Mouse (Mus musculus) embryonic stem cell, embryonic (primary cell): ENCODE results near the gene Ywhag.

Source experiments
- CTCF ChIA-PET, 4 experiments: fragments of 300-600 bp in 2 of 4; fragments of 350-600 bp in 2 of 4; sonication (Branson Sonifier 250); formaldehyde crosslinking; loops; one replicate each; lab custom pipeline; 2022; ENCODE audit warnings: inconsistent platforms in 2 of 4; lab: Charles Lee
- POLR2A ChIA-PET, 4 experiments: fragments of 300-600 bp in 2 of 4; fragments of 350-600 bp in 2 of 4; sonication (Branson Sonifier 250); formaldehyde crosslinking; loops; one replicate each; lab custom pipeline; 2022; ENCODE audit warnings: antibody characterized with exemption in 4 of 4, inconsistent platforms in 1 of 4; lab: Charles Lee

Ywhag gene

GRCm38 (mm10) chr5:135960909-135961635, 26.7 kb upstream of the Ywhag start:
- ChIA-PET CTCF (no interaction called here), POLR2A (interaction anchor here in 3 of 4 experiments (0.6 to 12.6 kb wide), 12 partner anchors 9 to 72 kb away, joined by 3 to 295 read pairs (median 46); partner anchors contain the start of gene Ywhag (in 2 of the 3))

GRCm38 (mm10) chr5:135959911-135960310, 25.5 kb upstream of the Ywhag start:
- ChIA-PET POLR2A (interaction anchor here in 3 of 4 experiments (0.6 to 12.6 kb wide), 11 partner anchors 14 to 68 kb away, joined by 3 to 295 read pairs (median 72); partner anchors contain the start of gene Ywhag (in 3 of the 3)), CTCF (interaction anchor here in 1 of 4 experiments (1.3 kb wide), 1 partner anchor 59 kb away, joined by 3 read pairs; no protein-coding TSS in a partner anchor)

GRCm38 (mm10) chr5:135958367-135958766, 24.0 kb upstream of the Ywhag start:
- POLR2A ChIA-PET: interaction anchor here (0.6 to 12.6 kb wide), 47 partner anchors 8 to 993 kb away, joined by 3 to 295 read pairs (median 10); partner anchors contain the start of genes Ywhag (in 3 of the 4), Hspb1 (in 2 of the 4), Mdh2 (in 2 of the 4) and Styxl1 (in 2 of the 4)

DNA sequence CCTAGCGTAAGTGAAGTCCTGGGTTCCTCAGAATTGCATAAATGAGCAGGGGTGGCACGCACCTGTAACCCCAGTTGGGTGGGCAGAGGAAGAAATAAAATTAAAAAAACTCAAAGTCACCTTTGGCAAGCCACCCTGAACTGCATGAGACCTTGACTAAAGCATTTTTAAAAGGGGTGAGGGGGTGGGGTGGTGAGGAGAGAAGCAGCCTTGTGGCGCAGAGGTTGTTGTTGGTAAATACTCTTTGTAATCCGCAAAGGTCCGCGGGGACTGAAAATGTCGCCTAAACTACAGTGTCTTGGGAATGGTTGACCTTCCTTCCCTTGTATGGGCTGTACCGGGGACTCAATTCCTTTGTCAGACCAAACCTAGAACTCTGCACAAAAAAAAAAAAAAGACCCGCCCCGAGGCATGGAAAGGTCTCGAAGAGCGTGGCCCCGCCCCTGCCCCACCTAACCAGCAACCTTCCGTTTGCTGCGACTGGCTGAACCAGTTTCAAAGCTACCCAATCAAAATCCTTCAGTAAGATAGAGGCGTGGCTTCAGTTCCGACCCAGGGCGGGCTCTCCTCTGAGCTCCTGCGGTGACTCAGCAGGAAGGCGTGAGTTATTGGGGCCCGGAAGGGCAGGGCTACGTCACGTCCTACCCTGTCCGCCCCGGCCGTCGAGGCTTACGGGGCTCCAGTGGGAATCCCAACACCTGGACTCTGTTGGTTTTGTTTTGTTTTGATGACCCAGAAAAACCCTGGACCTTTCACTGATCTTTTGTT, 23.0 kb upstream of the Ywhag start:
- CTCF ChIA-PET: interaction anchor here (0.5 to 3.0 kb wide), 29 partner anchors 10 to 1784 kb away, joined by 3 to 13 read pairs (median 4); partner anchors contain the start of gene Ywhag (in 1 of the 4)
- POLR2A ChIA-PET: interaction anchor here (0.5 to 12.6 kb wide), 124 partner anchors 7 to 1819 kb away, joined by 3 to 295 read pairs (median 5); partner anchors contain the start of genes Ywhag (in 4 of the 4), Dtx2 (in 3 of the 4), Mdh2 (in 3 of the 4) and Styxl1 (in 3 of the 4)

More at GRCm38 (mm10) chr5:135958367-135958766, 24.0 kb upstream of the Ywhag start:
- CTCF ChIA-PET: interaction anchor here in 2 of 4 experiments (0.6 to 3.0 kb wide), 4 partner anchors 17 to 103 kb away, joined by 3 to 13 read pairs (median 7); partner anchors contain the start of gene Ywhag (in 1 of the 2)

GRCm38 (mm10) chr5:135956300-135957206, 22.1 kb upstream of the Ywhag start:
- ChIA-PET CTCF (interaction anchor here (0.6 to 3.0 kb wide), 12 partner anchors 9 to 295 kb away, joined by 3 to 13 read pairs (median 4); partner anchors contain the start of gene Ywhag (in 2 of the 4)), POLR2A (interaction anchor here (0.6 to 12.6 kb wide), 59 partner anchors 7 to 1538 kb away, joined by 3 to 295 read pairs (median 9); partner anchors contain the start of genes Ywhag (in 4 of the 4), Dtx2 (in 2 of the 4), Hspb1 (in 2 of the 4) and Mdh2 (in 2 of the 4))

DNA sequence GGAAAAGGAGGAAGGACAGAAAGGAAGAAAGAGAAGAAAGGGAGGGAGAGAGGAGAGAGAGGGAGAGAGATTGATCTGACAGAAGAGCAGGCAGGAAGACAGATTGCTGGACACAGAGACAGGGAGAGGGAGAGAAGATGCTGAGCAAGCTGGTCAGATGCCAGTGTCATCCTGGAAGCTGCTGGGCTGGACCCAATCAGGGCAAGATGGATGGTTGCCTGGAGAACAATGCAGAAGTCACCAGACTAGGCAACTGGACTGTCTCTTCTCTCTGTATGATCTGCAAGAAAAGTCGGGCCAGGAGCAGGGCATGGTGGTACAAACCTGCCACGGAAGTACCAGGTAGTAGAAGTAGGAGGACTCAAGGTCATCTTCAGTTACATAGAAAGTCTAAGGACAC, 18.4 kb upstream of the Ywhag start:
- ChIA-PET CTCF (interaction anchor here in 2 of 4 experiments (0.7 to 1.1 kb wide), 3 partner anchors 51 to 587 kb away, joined by 3 to 4 read pairs (median 3); no protein-coding TSS in a partner anchor), POLR2A (interaction anchor here (0.6 to 16.9 kb wide), 18 partner anchors 6 to 642 kb away, joined by 3 to 295 read pairs (median 6); partner anchors contain the start of genes Ywhag (in 3 of the 4) and Zp3 (in 1 of the 4))

GRCm38 (mm10) chr5:135951660-135952059, 17.2 kb upstream of the Ywhag start:
- POLR2A ChIA-PET: interaction anchor here (0.6 to 16.9 kb wide), 34 partner anchors 8 to 1406 kb away, joined by 3 to 295 read pairs (median 4); partner anchors contain the start of genes Ywhag (in 4 of the 4), Abhd11 (in 1 of the 4) and Zp3 (in 1 of the 4)

GRCm38 (mm10) chr5:135950710-135951412, 16.4 kb upstream of the Ywhag start:
- ChIA-PET CTCF (interaction anchor here in 3 of 4 experiments (0.7 to 1.2 kb wide), 3 partner anchors 12 to 50 kb away, joined by 3 to 8 read pairs (median 3); no protein-coding TSS in a partner anchor), POLR2A (interaction anchor here (0.6 to 16.9 kb wide), 26 partner anchors 8 to 1407 kb away, joined by 3 to 295 read pairs (median 6); partner anchors contain the start of gene Ywhag (in 4 of the 4))

More at GRCm38 (mm10) chr5:135951660-135952059, 17.2 kb upstream of the Ywhag start:
- CTCF ChIA-PET: interaction anchor here (0.6 to 1.2 kb wide), 7 partner anchors 11 to 469 kb away, joined by 3 to 11 read pairs (median 3); partner anchors contain the start of gene Zp3 (in 1 of the 4)

DNA sequence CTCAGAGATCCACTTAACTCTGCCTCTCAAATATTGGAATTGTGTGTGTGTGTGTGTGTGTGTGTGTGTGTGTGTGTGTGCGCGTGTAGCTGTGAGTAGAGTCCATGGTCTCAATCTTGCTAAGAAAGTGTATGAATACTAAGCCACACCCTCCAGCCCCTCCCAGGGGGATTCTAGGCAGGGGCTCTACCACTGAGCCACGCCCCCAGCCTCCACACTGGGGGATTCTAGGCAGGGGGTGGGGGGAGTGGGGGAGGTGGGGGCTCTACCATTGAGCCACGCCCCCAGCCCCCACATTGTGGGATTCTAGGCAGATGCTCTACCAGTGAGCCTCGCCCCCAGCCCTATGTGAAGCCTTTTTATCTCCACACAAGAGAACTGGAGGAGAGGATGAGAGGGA, 12.2 kb upstream of the Ywhag start:
- ChIA-PET POLR2A (interaction anchor here (0.5 to 16.9 kb wide), 27 partner anchors 10 to 1399 kb away, joined by 3 to 295 read pairs (median 6); partner anchors contain the start of gene Ywhag (in 3 of the 4)), CTCF (interaction anchor here in 2 of 4 experiments (0.5 to 1.5 kb wide), 5 partner anchors 9 to 554 kb away, joined by 4 to 6 read pairs (median 4); no protein-coding TSS in a partner anchor)

DNA sequence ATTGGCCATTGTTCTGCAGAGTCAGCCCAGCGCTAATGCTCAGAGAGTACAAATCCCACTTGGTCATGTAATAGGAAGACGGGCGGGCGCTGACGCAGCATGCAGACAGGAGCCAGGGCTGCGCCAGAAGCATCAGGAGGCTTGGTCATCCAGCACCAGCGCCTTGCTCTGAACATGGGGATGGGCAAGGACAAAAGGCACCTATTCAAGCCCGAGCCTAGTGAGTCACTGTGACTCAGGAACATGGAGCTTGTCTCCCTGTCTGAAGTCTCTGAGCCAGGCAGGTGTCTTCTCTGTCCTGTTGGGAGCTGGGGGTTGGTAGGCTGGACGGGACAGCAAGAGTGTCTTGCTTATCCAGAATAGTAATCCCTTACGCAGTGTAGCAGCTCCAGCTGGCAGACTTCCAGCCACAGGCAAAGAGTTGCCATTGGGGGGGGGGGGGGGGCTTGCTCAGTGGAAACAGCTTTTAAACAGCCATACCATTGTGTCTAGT, 11.5 kb upstream of the Ywhag start:
- ChIA-PET CTCF (interaction anchor here in 2 of 4 experiments (0.5 to 1.5 kb wide), 4 partner anchors 12 to 555 kb away, joined by 4 to 6 read pairs (median 4); no protein-coding TSS in a partner anchor), POLR2A (interaction anchor here (0.5 to 16.9 kb wide), 33 partner anchors 10 to 1399 kb away, joined by 3 to 295 read pairs (median 6); partner anchors contain the start of gene Ywhag (in 4 of the 4))

DNA sequence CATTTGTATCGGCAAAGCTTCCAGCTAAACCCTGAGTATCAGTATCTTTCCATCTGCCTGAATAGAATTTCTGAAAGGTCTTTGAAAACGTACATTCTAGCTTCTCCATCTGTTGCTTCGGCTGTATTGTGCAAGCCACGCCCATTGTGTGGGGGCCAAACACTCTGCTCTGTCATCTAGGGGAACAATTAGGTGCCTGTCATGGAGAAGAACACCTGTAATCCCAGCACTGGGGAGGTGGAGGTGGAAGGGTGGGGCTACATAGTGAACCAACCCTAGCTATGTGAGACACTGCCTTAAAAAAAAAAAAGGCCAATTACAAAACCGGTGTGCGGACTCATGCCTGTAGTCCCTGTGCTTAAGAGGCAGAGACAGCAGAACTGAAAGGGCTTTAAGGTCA, 8.3 kb upstream of the Ywhag start:
- POLR2A ChIA-PET: interaction anchor here in 3 of 4 experiments (0.6 to 16.9 kb wide), 17 partner anchors 8 to 74 kb away, joined by 3 to 295 read pairs (median 8); partner anchors contain the start of genes Ywhag (in 3 of the 3) and Hspb1 (in 1 of the 3)
- CTCF ChIA-PET: interaction anchor here in 3 of 4 experiments (0.6 to 1.2 kb wide), 7 partner anchors 15 to 787 kb away, joined by 3 to 6 read pairs (median 4); no protein-coding TSS in a partner anchor

DNA sequence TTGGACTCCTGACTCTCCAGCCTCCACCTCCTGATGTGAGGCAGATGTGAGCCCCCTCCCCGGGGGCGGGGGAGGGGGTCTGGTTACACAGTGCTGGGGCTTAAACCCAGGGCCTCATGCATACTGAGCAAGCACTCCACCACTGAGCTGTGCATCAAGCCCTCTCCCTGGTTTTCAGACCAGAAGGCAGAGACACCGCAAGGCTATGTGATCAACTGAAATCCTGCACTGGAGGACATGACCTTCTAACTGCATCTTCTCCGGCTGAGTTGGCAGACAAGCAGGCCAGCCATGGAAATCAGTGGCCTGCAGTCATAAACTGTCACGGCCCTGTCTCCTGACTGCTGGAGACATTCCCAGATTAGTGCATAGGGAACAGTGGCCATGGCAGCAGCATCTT, 6.2 kb upstream of the Ywhag start:
- ChIA-PET CTCF (interaction anchor here in 1 of 4 experiments (0.6 to 1.2 kb wide), 2 partner anchors 17 to 147 kb away, joined by 3 read pairs; no protein-coding TSS in a partner anchor), POLR2A (interaction anchor here (0.5 to 16.9 kb wide), 13 partner anchors 10 to 211 kb away, joined by 3 to 295 read pairs (median 7); no protein-coding TSS in a partner anchor)

GRCm38 (mm10) chr5:135935641-135936190, 1.3 kb upstream of the Ywhag start:
- ChIA-PET POLR2A (interaction anchor here (0.6 to 3.3 kb wide), 67 partner anchors 8 to 1397 kb away, joined by 3 to 221 read pairs (median 6); partner anchors contain the start of genes Hspb1 (in 3 of the 4) and Dtx2 (in 1 of the 4)), CTCF (interaction anchor here (0.5 to 1.7 kb wide), 15 partner anchors 8 to 1224 kb away, joined by 3 to 10 read pairs (median 3); partner anchors contain the start of gene Abhd11 (in 1 of the 4))

DNA sequence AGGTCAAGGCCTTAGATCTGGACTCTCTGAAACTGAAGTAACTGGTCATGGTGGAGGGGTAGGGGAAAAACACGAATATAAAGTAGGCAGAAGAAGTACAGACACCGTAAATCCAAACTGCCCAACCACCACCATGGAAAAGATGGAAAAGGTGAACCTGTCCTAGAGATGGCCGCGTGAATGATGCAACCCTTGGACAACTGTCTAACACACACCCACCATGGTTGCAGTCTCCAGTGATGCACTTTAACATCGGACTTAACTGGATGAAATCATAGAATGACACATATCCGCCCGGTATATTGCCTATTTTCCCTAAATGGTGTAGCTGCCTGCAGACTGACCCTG, 734 bp upstream of the Ywhag start:
- ChIA-PET CTCF (interaction anchor here (0.5 to 1.7 kb wide), 23 partner anchors 14 to 787 kb away, joined by 3 to 19 read pairs (median 5); partner anchors contain the start of gene Sh2b2 (in 1 of the 4)), POLR2A (interaction anchor here (0.6 to 3.3 kb wide), 103 partner anchors 7 to 1852 kb away, joined by 3 to 221 read pairs (median 7); partner anchors contain the start of genes Hspb1 (in 3 of the 4), Dtx2 (in 2 of the 4), Cldn4 (in 1 of the 4) and Mdh2 (in 1 of the 4))
